Mouse (Mus musculus) small intestine, adult 2 months (tissue): ENCODE data around the gene Nfe2l2.

ENCODE experiments used
- CTCF ChIP-seq: fragments of 200-500 bp; IDR thresholded peaks from 2 replicates; pipeline ENCODE4 v1.5.1; 2012; ENCODE audit warnings: low read depth, mild to moderate bottlenecking, control low read depth, inconsistent platforms, low read length, moderate library complexity, mixed read lengths; ENCODE audit not compliant: insufficient replicate concordance, insufficient read length; ENCODE audit errors: extremely low read depth
- POLR2A ChIP-seq: fragments of 200-500 bp; IDR thresholded peaks from 2 replicates; pipeline ENCODE4 v1.6.1; 2012; ENCODE audit warnings: low read depth, mild to moderate bottlenecking, control low read depth, inconsistent platforms, low read length, moderate library complexity

DNA sequence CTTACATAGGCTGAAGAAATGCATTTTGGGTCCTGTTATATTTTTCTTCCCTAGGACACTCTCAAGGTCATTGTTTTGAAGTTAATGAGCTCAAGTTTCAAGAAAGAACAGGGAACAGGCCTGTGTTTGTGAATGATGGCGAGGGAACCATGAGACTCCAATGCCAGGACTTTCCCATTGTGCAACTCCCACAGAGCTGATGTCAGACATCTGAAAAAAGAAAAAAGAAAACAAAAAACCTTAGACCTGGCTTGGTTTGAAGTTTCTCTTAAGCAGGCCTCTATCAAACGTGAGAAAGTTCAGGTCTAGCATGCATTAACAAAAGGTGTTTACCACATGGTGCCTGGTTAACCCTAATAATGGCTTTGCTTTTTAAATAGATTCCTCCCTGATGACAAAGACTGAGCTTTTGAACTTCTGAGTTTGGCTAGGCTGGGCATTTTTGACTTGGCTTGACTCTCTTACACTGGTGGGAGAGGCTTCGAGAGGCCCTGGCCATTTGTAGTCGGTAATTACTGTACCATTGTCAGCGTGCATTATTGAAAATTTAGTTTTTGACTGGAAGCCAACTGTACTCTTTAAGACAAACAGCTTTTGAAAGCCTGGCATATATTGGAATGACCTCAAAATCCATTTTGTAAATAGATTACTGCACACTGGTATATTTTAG lies 29.9 kb upstream of the Nfe2l2 start:
- TF ChIP-seq CTCF, result no peak
- no peak for TF ChIP-seq POLR2A
